Mouse (Mus musculus): ENCODE data around the gene 4921536K21Rik. TPM values are rescaled to one million over a fixed set of nuclear protein-coding genes. Genes with fewer than 3 reads are reported as not detected.

4921536K21Rik gene
- 0.31 and 0.33 TPM in 2 replicates for polyA plus RNA-seq (2016; fragmentation: Nextera tagmentation; extraction: Ambion mirVana)

DNA sequence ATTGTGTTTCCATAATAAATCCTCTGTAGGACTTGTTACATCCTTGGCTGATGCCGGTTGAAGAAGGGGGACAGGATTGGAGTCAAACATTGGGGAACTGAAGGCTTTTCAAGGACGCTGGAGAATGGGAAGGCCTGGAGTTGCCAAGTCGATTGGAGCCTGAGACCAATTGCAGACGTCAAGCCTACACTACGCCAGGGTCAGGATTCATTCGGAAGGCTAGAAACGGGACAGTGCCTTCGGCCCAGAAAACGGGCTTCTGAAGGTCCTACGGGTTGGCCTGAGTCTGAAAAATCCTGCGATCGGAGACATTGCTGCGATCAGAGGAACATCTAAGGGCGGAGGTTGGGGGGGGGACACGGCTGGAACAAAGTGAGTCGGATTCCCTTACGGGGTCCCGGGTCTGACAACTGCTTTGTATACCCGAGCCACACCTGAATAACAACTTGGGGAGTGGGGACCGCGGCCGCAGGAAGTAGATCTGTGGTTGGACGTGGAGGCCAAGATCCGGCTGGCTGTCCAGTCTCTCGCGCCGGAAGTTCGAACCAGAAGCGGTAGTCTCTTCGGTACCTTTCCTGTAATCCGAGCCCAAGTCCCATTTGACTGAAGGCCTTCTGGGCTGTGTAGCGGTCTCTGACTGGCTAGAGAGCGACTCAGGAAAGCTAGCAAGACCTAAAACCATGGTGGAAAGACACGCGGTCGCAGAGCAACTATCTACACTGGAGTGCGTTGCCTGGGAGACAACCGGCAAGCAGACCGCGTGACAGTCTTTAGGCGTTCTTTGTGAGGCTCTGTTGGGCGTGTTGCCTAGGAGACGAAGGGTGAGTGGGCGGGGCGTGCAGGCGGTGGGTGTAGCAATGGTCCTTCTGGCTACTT is at the start of gene 4921536K21Rik, which contains the start of gene Dusp18:
Gene 4921536K21Rik (minus strand): TSS at position 693 of the 876 bp plus-strand sequence.
Gene Dusp18 (plus strand): TSS at position 835 of the 876 bp plus-strand sequence.
- DNase-seq (ENCODE audit: low spot score) = peak; percentile 99
- WGBS = 2% methylated on average over 46 of the region's 46 CpGs
- Histone ChIP-seq H3K27ac (peak within 1 kb of the TSS; percentile 87), H3K4me1 (peaks cover 10% of the 10 kb centered on the region; the same call in 1 of the 2 replicates), H3K9me3 (no peaks in the 10 kb centered on the region), H3K36me3 (peaks cover 27% of the 10 kb centered on the region), H3K27me3 (ENCODE audit: insufficient read depth, poor library complexity, severe bottlenecking) (no peaks in the 10 kb centered on the region), H3K4me3 (peak within 1 kb of the TSS; percentile 59)

DNA sequence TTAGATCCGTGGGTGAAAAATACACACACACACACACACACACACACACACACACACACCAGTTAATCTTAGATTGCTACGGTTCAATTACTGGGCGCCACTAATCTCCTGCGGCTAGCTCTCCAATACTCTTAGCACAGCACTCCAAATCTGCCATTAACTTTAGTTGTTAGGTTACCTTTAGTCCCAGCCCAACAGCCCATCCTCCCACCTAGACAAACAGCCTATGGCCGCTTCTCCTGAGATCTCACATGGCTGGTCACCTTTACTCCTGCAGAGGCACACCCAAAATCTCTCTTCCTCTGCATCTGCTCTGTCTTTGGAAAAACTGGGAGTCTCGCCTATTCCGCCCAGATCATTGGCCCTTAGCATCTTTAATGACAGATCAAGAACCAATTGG is 46.5 kb upstream of the 4921536K21Rik start:
- no peaks in the 10 kb centered on the region for H3K9me3 ChIP-seq
- no peak overlapping the region for H3K27ac ChIP-seq
- no peak for DNase-seq (ENCODE audit: low spot score)
- no peaks in the 10 kb centered on the region for H3K36me3 ChIP-seq
- WGBS = 82% methylated on average over 7 of the region's 7 CpGs
- no peak overlapping the region for H3K4me3 ChIP-seq
- H3K4me1 ChIP-seq = no peaks in the 10 kb centered on the region
- H3K27me3 ChIP-seq (ENCODE audit: insufficient read depth, poor library complexity, severe bottlenecking) = 0 out of 2 replicates have a peak, but pooled peaks cover 4% of the 10 kb centered on the region

DNA sequence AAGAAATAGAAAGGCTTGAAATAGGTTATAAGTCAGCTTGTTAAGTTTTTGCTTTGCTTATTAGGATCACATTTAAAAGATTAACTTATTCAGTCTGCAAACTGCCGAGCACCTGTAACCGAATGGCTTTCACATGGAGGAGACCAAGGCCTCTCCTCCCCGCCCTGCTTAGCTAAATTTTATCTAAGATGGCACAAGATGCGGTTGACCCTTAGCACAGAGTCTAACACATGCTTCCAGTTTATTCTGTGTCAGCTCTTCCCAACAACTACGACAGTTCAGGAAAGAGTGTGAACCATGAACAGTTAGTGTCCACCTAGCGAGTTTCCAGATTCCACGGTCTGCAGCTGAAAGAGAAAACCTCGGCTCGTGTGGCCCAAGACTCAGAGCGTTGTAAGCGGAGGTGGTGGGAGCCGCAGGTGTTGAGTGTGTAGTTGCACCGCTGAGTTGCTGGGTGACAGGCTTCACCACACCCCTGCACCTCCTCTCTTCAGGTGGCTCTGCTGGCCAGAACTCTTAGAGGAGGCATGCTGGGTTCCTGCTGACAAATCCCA is 42.5 kb upstream of the 4921536K21Rik start:
- no peaks in the 10 kb centered on the region for H3K36me3 ChIP-seq
- H3K27ac ChIP-seq = no peak overlapping the region
- peaks cover 3% of the 10 kb centered on the region; the same call in 1 of the 2 replicates for H3K4me1 ChIP-seq
- H3K27me3 ChIP-seq (ENCODE audit: insufficient read depth, poor library complexity, severe bottlenecking) = 0 out of 2 replicates have a peak, but pooled peaks cover 4% of the 10 kb centered on the region
- WGBS = 66% methylated on average over 13 of the region's 13 CpGs
- no peak for DNase-seq (ENCODE audit: low spot score)
- H3K4me3 ChIP-seq = no peak overlapping the region
- no peaks in the 10 kb centered on the region for H3K9me3 ChIP-seq

DNA sequence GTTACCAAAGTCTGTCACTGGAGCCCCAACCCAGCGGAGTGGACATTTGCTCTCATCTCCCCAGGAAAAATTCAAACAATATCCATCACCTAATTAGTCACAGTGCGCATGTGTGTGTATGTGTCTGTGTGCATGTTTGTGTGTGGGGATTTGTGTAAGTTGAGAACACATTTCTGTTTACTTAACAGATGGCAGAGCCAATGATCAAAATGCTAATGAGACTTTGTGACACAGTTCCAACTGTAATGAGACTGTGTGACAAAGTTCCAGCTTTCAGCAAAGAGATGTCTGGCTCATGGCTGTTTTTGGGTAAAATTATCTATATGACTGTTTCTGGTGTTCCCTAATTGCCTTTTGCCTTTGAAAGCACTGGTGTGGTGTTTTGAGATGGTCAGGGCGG is 41.4 kb upstream of the 4921536K21Rik start:
- Histone ChIP-seq H3K4me3 (no peak overlapping the region), H3K36me3 (no peaks in the 10 kb centered on the region), H3K4me1 (peaks cover 9% of the 10 kb centered on the region), H3K27ac (no peak overlapping the region), H3K9me3 (no peaks in the 10 kb centered on the region), H3K27me3 (ENCODE audit: insufficient read depth, poor library complexity, severe bottlenecking) (0 out of 2 replicates have a peak, but pooled peaks cover 4% of the 10 kb centered on the region)
- DNase-seq (ENCODE audit: low spot score) = no peak
- WGBS = 81% methylated on average over 3 of the region's 3 CpGs

DNA sequence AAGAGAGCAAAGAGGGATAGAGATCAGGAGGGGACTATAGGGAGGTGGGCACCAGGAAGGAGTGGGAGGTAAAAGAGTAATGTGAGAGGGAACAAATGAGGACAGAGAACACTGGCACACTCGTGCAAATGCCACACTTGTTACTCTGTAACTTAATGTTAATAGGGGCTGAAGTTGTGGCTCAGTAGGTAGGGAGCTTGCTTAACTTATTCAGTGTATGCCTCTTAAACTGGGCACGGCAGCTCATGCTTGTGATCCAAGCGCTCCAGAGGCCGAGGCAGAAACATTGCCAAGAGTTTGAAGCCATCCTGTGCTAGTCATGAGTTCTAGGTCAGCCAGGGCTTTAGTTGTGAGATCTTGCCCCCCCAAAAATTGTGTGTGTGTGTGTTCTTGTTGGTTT is 40.2 kb upstream of the 4921536K21Rik start:
- DNase-seq (ENCODE audit: low spot score) = no peak
- no peaks in the 10 kb centered on the region for H3K9me3 ChIP-seq
- H3K4me1 ChIP-seq = peaks cover 16% of the 10 kb centered on the region
- 0 out of 2 replicates have a peak, but pooled peaks cover 4% of the 10 kb centered on the region for H3K27me3 ChIP-seq (ENCODE audit: insufficient read depth, poor library complexity, severe bottlenecking)
- H3K4me3 ChIP-seq = no peak overlapping the region
- 72% methylated on average over 4 of the region's 4 CpGs for WGBS
- no peak overlapping the region for H3K27ac ChIP-seq
- H3K36me3 ChIP-seq = no peaks in the 10 kb centered on the region

DNA sequence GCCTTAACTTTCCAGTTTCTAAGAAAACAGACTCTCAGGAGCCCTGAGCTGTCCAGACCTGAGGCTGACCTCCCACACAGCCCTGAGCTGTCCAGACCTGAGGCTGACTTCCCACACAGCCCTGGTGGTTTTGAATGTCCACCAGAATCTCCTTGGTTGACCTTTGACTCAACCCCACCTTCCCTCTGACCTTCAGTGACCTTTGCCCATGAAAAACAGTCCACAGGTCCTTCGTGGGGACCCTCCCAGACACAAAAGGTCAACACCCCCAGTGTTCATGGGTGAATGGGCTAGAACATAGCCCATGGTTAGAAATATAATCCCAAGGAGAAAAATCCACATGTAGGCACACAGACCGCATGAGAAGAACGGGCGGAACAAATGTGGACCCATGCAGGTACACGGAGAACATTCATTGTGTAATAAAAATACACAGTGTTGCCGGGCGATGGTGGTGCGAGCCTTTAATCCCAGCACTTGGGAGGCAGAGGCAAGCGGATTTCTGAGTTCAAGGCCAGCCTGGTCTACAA is 38.9 kb upstream of the 4921536K21Rik start:
- Histone ChIP-seq H3K27me3 (ENCODE audit: insufficient read depth, poor library complexity, severe bottlenecking) (0 out of 2 replicates have a peak, but pooled peaks cover 4% of the 10 kb centered on the region), H3K4me1 (peaks cover 16% of the 10 kb centered on the region), H3K9me3 (no peaks in the 10 kb centered on the region), H3K4me3 (no peak overlapping the region), H3K36me3 (no peaks in the 10 kb centered on the region), H3K27ac (no peak overlapping the region)
- DNase-seq (ENCODE audit: low spot score) = peak; percentile 52
- WGBS = 90% methylated on average over 9 of the region's 9 CpGs

DNA sequence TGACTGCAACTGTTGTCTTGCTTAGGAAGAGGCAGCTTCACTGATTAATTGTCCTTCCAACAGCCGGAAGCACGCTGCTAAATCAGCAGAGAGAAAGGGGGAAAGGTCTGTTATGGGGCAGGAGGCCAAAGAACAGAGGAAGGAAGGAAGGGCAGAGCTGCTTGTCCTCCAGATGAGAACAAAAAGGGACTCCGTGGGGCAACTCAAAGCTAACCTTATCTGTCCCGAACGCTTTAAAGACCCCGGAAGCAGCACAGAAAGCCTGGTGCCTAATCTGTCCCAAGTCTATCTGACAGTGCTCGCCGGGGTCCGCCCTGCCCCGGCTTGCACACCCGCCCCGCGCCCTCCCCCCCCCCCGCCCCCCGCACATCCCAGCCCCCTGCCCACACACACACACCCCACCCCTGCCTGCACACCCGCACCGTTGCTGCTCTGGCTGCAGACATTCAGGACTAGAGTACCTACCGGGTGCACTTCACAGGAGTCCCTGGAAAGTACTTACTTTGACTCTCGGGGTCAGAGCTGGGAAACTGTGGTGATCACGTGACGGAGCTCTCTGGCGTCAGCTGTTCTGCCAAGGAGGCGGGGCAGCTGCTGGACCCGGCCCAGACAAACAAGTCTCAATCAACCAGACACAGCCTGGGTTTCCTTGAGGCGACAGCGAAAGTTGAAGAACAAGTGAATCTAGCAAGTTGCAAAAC is 36.8 kb upstream of the 4921536K21Rik start, which contains the start of gene Tcn2:
Gene Tcn2 (minus strand): TSS at position 649 of the 701 bp plus-strand sequence.
- WGBS = under 1% methylated on average over 24 of the region's 26 CpGs
- Histone ChIP-seq H3K4me3 (peak within 1 kb of the TSS; percentile 78), H3K27me3 (ENCODE audit: insufficient read depth, poor library complexity, severe bottlenecking) (no peaks in the 10 kb centered on the region), H3K9me3 (no peaks in the 10 kb centered on the region), H3K4me1 (peaks cover 16% of the 10 kb centered on the region), H3K27ac (peak within 1 kb of the TSS; percentile 90), H3K36me3 (0 out of 2 replicates have a peak, but pooled peaks cover 3% of the 10 kb centered on the region)
- peak; percentile 93 for DNase-seq (ENCODE audit: low spot score)

DNA sequence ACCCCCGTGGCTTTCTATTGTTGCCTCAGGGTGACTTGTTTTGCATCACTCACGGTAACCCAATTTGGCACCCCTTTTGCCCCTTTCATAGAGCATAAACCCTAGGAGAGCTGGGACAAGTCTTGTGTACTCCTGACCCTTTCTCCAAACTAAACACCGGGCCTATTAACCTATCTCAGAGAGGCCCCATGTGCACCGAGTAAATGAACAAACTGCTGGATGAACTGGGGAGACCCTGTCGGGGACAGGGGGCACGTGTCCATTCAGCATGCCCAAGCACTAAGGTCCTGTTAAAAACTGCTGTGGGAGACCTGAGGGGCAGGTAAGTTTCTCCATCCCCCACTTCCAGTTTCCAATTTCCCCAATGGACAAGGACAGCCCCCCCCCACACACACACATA is 36.0 kb upstream of the 4921536K21Rik start:
- peak overlapping the region; percentile 90 for H3K27ac ChIP-seq
- H3K4me3 ChIP-seq = peak overlapping the region; percentile 78
- H3K4me1 ChIP-seq = peaks cover 16% of the 10 kb centered on the region
- no peak for DNase-seq (ENCODE audit: low spot score)
- H3K27me3 ChIP-seq (ENCODE audit: insufficient read depth, poor library complexity, severe bottlenecking) = no peaks in the 10 kb centered on the region
- H3K36me3 ChIP-seq = peaks cover 6% of the 10 kb centered on the region
- H3K9me3 ChIP-seq = no peaks in the 10 kb centered on the region
- WGBS = 33% methylated on average over 6 of the region's 6 CpGs

DNA sequence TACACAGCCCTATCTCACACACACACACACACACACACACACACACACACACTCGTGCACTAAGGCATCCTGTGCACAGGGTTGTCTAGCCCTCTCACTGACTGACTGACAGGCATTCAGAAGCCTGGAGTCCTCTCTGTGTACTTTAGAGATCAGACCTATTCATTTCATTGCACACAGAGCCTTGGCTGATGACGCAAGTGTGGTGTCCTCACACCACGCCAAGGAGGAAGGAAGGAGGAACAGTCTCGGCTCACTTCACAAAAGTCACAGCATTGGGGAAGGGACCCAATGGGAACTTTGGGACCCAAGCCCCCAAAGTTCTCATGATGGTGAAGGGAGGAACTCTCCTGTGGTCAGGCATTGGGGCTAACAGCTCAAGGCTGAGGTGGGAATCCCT is 35.1 kb upstream of the 4921536K21Rik start:
- Histone ChIP-seq H3K4me1 (peaks cover 16% of the 10 kb centered on the region), H3K27me3 (ENCODE audit: insufficient read depth, poor library complexity, severe bottlenecking) (no peaks in the 10 kb centered on the region), H3K27ac (no peak overlapping the region), H3K36me3 (peaks cover 15% of the 10 kb centered on the region), H3K4me3 (no peak overlapping the region), H3K9me3 (no peaks in the 10 kb centered on the region)
- peak; percentile 67 for DNase-seq (ENCODE audit: low spot score)
- 68% methylated on average over 4 of the region's 4 CpGs for WGBS

DNA sequence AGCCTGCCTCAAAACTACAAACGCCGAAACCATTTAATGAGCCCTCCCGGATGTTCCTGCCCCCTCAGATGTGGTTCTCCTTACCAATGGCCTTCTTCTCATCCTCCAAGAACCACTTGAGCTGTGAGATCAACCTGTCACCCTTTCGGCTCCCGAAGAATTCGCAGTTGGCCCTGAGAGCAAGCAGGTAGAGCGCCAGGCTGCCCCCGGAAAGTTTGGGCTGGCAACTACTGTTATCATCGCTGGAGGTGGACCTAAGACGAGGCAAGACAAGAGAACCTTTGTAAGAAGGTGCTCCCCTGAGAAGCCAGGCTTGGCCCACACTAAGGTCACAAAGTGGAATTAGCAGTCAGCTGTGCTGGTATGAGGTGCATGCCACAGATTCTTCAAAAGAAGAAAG is 31.0 kb upstream of the 4921536K21Rik start:
- WGBS = 89% methylated on average over 10 of the region's 10 CpGs
- Histone ChIP-seq H3K4me3 (no peak overlapping the region), H3K36me3 (peaks cover 49% of the 10 kb centered on the region), H3K4me1 (peaks cover 2% of the 10 kb centered on the region; the same call in 1 of the 2 replicates), H3K27me3 (ENCODE audit: insufficient read depth, poor library complexity, severe bottlenecking) (no peaks in the 10 kb centered on the region), H3K9me3 (no peaks in the 10 kb centered on the region), H3K27ac (no peak overlapping the region)
- no peak for DNase-seq (ENCODE audit: low spot score)

DNA sequence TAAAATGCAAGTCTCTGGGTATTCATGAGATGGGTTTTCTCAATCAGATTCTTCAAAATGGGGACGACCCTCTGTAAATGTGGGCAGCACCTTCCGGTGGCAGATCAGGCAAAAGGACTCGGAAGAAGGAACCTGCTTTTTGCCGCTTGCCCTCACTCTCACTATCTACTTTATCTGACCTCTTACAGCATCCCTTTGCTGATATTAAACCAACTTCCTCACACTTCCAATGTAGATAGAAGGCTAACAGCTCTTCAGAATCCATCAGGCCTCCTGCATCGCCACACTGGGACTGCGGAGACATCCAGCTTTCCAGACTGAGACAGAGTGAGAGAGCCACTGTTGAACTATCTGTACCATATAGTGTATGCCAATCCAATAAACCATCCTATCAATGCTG is 27.8 kb upstream of the 4921536K21Rik start:
- Histone ChIP-seq H3K36me3 (peaks cover 52% of the 10 kb centered on the region), H3K27ac (no peak overlapping the region), H3K27me3 (ENCODE audit: insufficient read depth, poor library complexity, severe bottlenecking) (no peaks in the 10 kb centered on the region), H3K4me1 (no peaks in the 10 kb centered on the region), H3K4me3 (no peak overlapping the region), H3K9me3 (no peaks in the 10 kb centered on the region)
- no peak for DNase-seq (ENCODE audit: low spot score)
- WGBS = 91% methylated on average over 6 of the region's 6 CpGs

DNA sequence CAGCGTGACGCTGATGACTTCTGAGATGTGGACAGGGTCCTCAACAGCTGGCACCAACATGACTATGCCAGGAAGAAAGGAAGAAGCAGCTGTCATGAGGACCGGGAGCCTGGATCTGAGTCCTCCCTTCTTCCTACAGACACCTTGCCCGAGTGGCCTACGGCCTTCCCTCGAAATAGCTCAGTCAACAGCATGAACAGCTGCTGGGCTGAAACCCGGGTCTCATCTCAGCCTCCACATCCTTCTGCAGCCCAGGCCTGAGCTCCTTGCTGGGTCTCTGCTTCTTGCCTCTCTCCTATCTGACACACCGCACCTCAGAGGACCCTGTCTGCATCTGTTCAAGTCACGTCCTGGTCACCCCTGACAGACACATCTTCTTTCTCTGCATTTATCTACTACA is 27.2 kb upstream of the 4921536K21Rik start:
- WGBS = 87% methylated on average over 9 of the region's 9 CpGs
- no peak for DNase-seq (ENCODE audit: low spot score)

More for the DNA sequence above, 27.2 kb upstream of the 4921536K21Rik start:
- Histone ChIP-seq H3K4me1 (no peaks in the 10 kb centered on the region), H3K4me3 (no peak overlapping the region), H3K9me3 (no peaks in the 10 kb centered on the region), H3K36me3 (peaks cover 58% of the 10 kb centered on the region), H3K27ac (no peak overlapping the region), H3K27me3 (ENCODE audit: insufficient read depth, poor library complexity, severe bottlenecking) (no peaks in the 10 kb centered on the region)

Data from heart, embryonic 10.5 days (tissue).